Mouse (Mus musculus) lung, embryonic 14.5 days (tissue): ENCODE results near the gene Sptssb. TPM values are rescaled to one million over a fixed set of nuclear protein-coding genes. Genes with fewer than 3 reads are reported as not detected.

ENCODE experiments used
- ATAC-seq: fragments of 200-750 bp; cut with Nextera tagmentation; 2 replicates; pipeline ENCODE4 v1.8.0; 2017; ENCODE audit warnings: mild to moderate bottlenecking, moderate TSS enrichment, moderate library complexity; ENCODE audit not compliant: insufficient read depth
- DNase-seq: peaks from one replicate; pipeline ENCODE4 v3.0.0-alpha.2; 2015
- H3K27ac ChIP-seq: fragments of 300-500 bp; sonication (generic); 2 replicates; pipeline ENCODE4 v1.5.1; 2014; ENCODE audit warnings: low read depth, mild to moderate bottlenecking, moderate library complexity
- H3K27me3 ChIP-seq: fragments of 300-500 bp; sonication (generic); 2 replicates; pipeline ENCODE4 v1.6.1; 2014; ENCODE audit warnings: low read length, control low read depth; ENCODE audit not compliant: insufficient read depth
- H3K36me3 ChIP-seq: fragments of 300-500 bp; sonication (generic); 2 replicates; pipeline ENCODE4 v1.6.1; 2014; ENCODE audit warnings: control low read depth; ENCODE audit not compliant: insufficient read depth
- H3K4me1 ChIP-seq: fragments of 300-500 bp; sonication (generic); 2 replicates; pipeline ENCODE4 v1.6.1; 2014; ENCODE audit warnings: antibody characterized with exemption, control low read depth; ENCODE audit not compliant: insufficient read depth
- H3K4me2 ChIP-seq: fragments of 300-500 bp; sonication (generic); 2 replicates; pipeline ENCODE4 v1.6.1; 2014; ENCODE audit warnings: mild to moderate bottlenecking
- H3K4me3 ChIP-seq: fragments of 300-500 bp; sonication (generic); 2 replicates; pipeline ENCODE4 v1.5.1; 2014; ENCODE audit warnings: low read depth, low read length
- H3K9ac ChIP-seq: fragments of 300-500 bp; sonication (generic); 2 replicates; pipeline ENCODE4 v1.6.1; 2014
- H3K9me3 ChIP-seq: fragments of 300-500 bp; sonication (generic); 2 replicates; pipeline ENCODE4 v1.6.1; 2016; ENCODE audit warnings: low read depth, low read length, control low read depth
- CTCF ChIP-seq: IDR thresholded peaks from 2 replicates; pipeline ENCODE4 v1.5.1; 2016; ENCODE audit warnings: antibody characterized with exemption, low read depth
- WGBS: fragments of 180-500 bp; shearing (Covaris S2); extraction: QIAGEN DNeasy Blood & Tissue Kit; methylation state at CpG from one replicate; pipeline ENCODE4 v1.1.7; 2014; 5-methylcytosine and 5-hydroxymethylcytosine counted together
- polyA plus RNA-seq: library from polyadenylated mRNA; unstranded; fragments of >200 nt; fragmentation: Nextera tagmentation; extraction: Ambion mirVana; gene quantifications from 2 replicates; pipeline ENCODE4 v1.2.1, GENCODE M21; 2014

Gene Sptssb
- polyA plus RNA-seq, 1 experiment from 2014 or later, result 9.8 TPM

- Histone ChIP-seq H3K9me3 (no peaks in the 10 kb centered on the region), H3K27ac (peak overlapping the region; percentile 19; the same call in 1 of the 2 replicates), H3K36me3 (no peaks in the 10 kb centered on the region), H3K27me3 (no peaks in the 10 kb centered on the region), H3K4me3 (no peak overlapping the region), H3K9ac (no peak overlapping the region), H3K4me2 (no peak overlapping the region), H3K4me1 (no peaks in the 10 kb centered on the region)
- no peak for ATAC-seq
- 33% methylated on average over 11 of the region's 11 CpGs for WGBS
- DNase-seq, result no peak
- TF ChIP-seq CTCF, result no peak
These were observed 46.6 kb downstream of the Sptssb start for GRCm38 (mm10) chr3:69813005-69813695.

- no peak for TF ChIP-seq CTCF
- no peak overlapping the region for H3K27ac ChIP-seq
- peak; percentile 71 for ATAC-seq
These were observed 47.3 kb downstream of the Sptssb start for GRCm38 (mm10) chr3:69812442-69812841.

DNA sequence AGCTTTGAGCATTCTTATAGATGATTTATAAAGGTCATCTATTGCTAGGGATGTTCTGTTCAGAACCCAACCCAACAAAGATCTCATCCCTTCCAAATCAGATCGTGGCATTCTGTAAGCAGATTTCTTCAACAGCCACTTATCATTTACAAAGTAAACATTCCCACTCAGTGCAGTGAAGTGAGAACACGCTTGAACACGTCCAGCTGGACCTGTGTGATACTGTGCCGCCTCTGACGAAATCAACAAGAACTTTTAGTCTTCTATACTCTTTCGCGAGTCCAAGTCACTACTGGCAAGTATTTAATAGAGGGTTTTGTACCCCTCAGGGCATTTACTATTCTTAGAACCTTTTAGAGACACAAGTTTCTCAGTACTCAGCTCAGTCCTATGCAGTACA is 51.3 kb downstream of the Sptssb start:
- H3K36me3 ChIP-seq, result no peaks in the 10 kb centered on the region
- peak; percentile 78 for DNase-seq
- no peaks in the 10 kb centered on the region for H3K4me1 ChIP-seq
- no peaks in the 10 kb centered on the region for H3K27me3 ChIP-seq
- no peak overlapping the region for H3K27ac ChIP-seq
- no peak overlapping the region for H3K4me3 ChIP-seq
- no peak overlapping the region for H3K4me2 ChIP-seq
- ATAC-seq, result peak; percentile 74
- no peak overlapping the region for H3K9ac ChIP-seq
- TF ChIP-seq CTCF, result no peak
- no peaks in the 10 kb centered on the region for H3K9me3 ChIP-seq
- WGBS, result 19% methylated on average over 7 of the region's 7 CpGs

More at GRCm38 (mm10) chr3:69812442-69812841, 47.3 kb downstream of the Sptssb start:
- Histone ChIP-seq H3K4me1 (no peaks in the 10 kb centered on the region), H3K4me2 (no peak overlapping the region), H3K4me3 (no peak overlapping the region), H3K27me3 (no peaks in the 10 kb centered on the region), H3K36me3 (no peaks in the 10 kb centered on the region), H3K9me3 (no peaks in the 10 kb centered on the region), H3K9ac (no peak overlapping the region)
- peak; percentile 66 for DNase-seq
- WGBS, result 31% methylated on average over 2 of the region's 2 CpGs

- Histone ChIP-seq H3K36me3 (no peaks in the 10 kb centered on the region), H3K9me3 (no peaks in the 10 kb centered on the region), H3K4me1 (no peaks in the 10 kb centered on the region), H3K27me3 (no peaks in the 10 kb centered on the region), H3K4me2 (no peak overlapping the region), H3K27ac (no peak overlapping the region), H3K4me3 (no peak overlapping the region), H3K9ac (no peak overlapping the region)
- WGBS, result 89% methylated on average over 1 of the region's 1 CpGs
- no peak for ATAC-seq
- no peak for DNase-seq
- TF ChIP-seq CTCF, result no peak
These were observed 56.6 kb downstream of the Sptssb start for GRCm38 (mm10) chr3:69803137-69803536.

GRCm38 (mm10) chr3:69800829-69801384 is 58.8 kb downstream of the Sptssb start:
- TF ChIP-seq CTCF, result no peak
- no peaks in the 10 kb centered on the region for H3K9me3 ChIP-seq
- no peak overlapping the region for H3K4me2 ChIP-seq
- H3K4me3 ChIP-seq, result no peak overlapping the region
- no peaks in the 10 kb centered on the region for H3K4me1 ChIP-seq
- DNase-seq (peak; percentile 44), ATAC-seq (peak; percentile 39; the same call in 1 of the 2 replicates)
- no peak overlapping the region for H3K9ac ChIP-seq
- no peaks in the 10 kb centered on the region for H3K36me3 ChIP-seq
- H3K27me3 ChIP-seq, result no peaks in the 10 kb centered on the region
- H3K27ac ChIP-seq, result no peak overlapping the region
- WGBS, result 30% methylated on average over 7 of the region's 7 CpGs

GRCm38 (mm10) chr3:69799096-69799495 is 60.6 kb downstream of the Sptssb start:
- Histone ChIP-seq H3K4me3 (no peak overlapping the region), H3K4me1 (no peaks in the 10 kb centered on the region), H3K4me2 (no peak overlapping the region), H3K27me3 (no peaks in the 10 kb centered on the region), H3K9ac (no peak overlapping the region), H3K27ac (no peak overlapping the region), H3K36me3 (no peaks in the 10 kb centered on the region), H3K9me3 (no peaks in the 10 kb centered on the region)
- DNase-seq, result no peak
- no peak for TF ChIP-seq CTCF
- no peak for ATAC-seq
- WGBS, result 74% methylated on average over 1 of the region's 1 CpGs

DNA sequence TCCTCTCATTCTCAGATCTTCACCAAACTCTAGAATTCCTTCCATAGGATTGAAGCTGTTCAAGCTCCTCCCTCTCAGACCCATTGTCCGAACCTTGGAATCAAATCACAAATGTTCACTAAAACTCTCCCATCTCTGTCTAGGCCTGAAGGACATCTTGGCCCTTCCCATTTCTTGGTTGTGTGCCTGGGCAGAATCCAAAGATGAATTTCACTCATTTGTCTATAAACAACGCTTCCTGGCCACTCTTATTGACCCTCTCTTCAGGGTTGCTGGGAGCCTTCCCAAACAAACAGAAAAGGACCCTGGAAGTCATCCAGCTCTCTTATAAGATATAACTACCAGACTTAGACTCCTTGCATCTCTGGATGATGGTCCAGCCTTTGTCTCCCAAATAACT is 61.8 kb downstream of the Sptssb start:
- Histone ChIP-seq H3K27ac (no peak overlapping the region), H3K36me3 (no peaks in the 10 kb centered on the region), H3K4me3 (no peak overlapping the region), H3K4me2 (no peak overlapping the region), H3K27me3 (no peaks in the 10 kb centered on the region), H3K9me3 (no peaks in the 10 kb centered on the region), H3K9ac (no peak overlapping the region), H3K4me1 (no peaks in the 10 kb centered on the region)
- DNase-seq, result peak; percentile 83
- no peak for TF ChIP-seq CTCF
- WGBS, result 48% methylated on average over 2 of the region's 2 CpGs
- ATAC-seq, result peak; percentile 52
